Mouse (Mus musculus): ENCODE results near the gene B4galt3. TPM values are rescaled to one million over a fixed set of nuclear protein-coding genes. Genes with fewer than 3 reads are reported as not detected.

B4galt3 gene
- total and polyA plus RNA-seq, 2 experiments from 2014 or later: 28.9 to 34.3 TPM

GRCm38 (mm10) chr1:171251594-171252324 is 18.4 kb upstream of the B4galt3 start:
- Histone ChIP-seq H3K27me3 (ENCODE audit: control insufficient read depth, insufficient read depth, low read length) (no peaks in the 10 kb centered on the region), H3K4me1 (ENCODE audit: control insufficient read depth, insufficient read depth) (peaks cover 12% of the 10 kb centered on the region), H3K9ac (replicated peaks; ENCODE audit: low read depth, low read length) (peak overlapping the region; percentile 53), H3K27ac (ENCODE audit: low read depth) (peak overlapping the region; percentile 93), H3K4me2 (ENCODE audit: low read depth, low read length) (peak overlapping the region; percentile 65), H3K9me3 (replicated peaks; ENCODE audit: control insufficient read depth, low read length) (no peaks in the 10 kb centered on the region), H3K36me3 (replicated peaks; ENCODE audit: control insufficient read depth, insufficient read depth, low read length) (peaks cover 5% of the 10 kb centered on the region; the same call in 1 of the 2 replicates), H3K4me3 (ENCODE audit: low read depth, low read length) (peak overlapping the region; percentile 50)
- no peak for DNase-seq (ENCODE audit: low spot score)
- no peak for ATAC-seq (ENCODE audit: insufficient read depth, low read depth)
- no peak for TF ChIP-seq CTCF (IDR thresholded peaks at IDR 0.05; ENCODE audit: low read depth)
- no peak for TF ChIP-seq EP300 (IDR thresholded peaks at IDR 0.05; ENCODE audit: low read depth)
- 26% methylated on average over 13 of the region's 13 CpGs for WGBS

DNA sequence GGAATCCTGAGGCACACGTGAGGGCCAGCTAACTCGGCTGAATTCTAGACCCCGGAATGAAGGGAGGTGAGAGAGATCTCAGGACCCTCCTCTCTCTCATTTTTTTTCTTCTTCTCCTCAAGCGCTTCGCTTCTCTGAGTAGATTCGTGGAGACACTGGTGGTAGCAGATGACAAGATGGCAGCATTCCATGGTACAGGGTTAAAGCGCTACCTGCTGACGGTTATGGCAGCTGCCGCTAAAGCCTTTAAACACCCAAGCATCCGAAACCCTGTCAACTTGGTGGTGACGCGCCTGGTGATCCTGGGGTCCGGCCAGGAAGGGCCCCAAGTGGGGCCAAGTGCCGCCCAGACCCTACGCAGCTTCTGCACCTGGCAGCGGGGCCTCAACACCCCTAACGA is 17.7 kb upstream of the B4galt3 start:
- TF ChIP-seq EP300 (IDR thresholded peaks at IDR 0.05; ENCODE audit: low read depth): no peak
- TF ChIP-seq CTCF (IDR thresholded peaks at IDR 0.05; ENCODE audit: low read depth): no peak
- H3K4me1 ChIP-seq (ENCODE audit: control insufficient read depth, insufficient read depth): peaks cover 11% of the 10 kb centered on the region
- WGBS: 55% methylated on average over 17 of the region's 17 CpGs
- ATAC-seq (ENCODE audit: insufficient read depth, low read depth): no peak
- H3K27me3 ChIP-seq (ENCODE audit: control insufficient read depth, insufficient read depth, low read length): no peaks in the 10 kb centered on the region
- peak overlapping the region; percentile 93 for H3K27ac ChIP-seq (ENCODE audit: low read depth)
- H3K4me3 ChIP-seq (ENCODE audit: low read depth, low read length): peak overlapping the region; percentile 50; the same call in 1 of the 2 replicates
- H3K9me3 ChIP-seq (replicated peaks; ENCODE audit: control insufficient read depth, low read length): no peaks in the 10 kb centered on the region
- H3K4me2 ChIP-seq (ENCODE audit: low read depth, low read length): peak overlapping the region; percentile 65
- H3K36me3 ChIP-seq (replicated peaks; ENCODE audit: control insufficient read depth, insufficient read depth, low read length): peaks cover 5% of the 10 kb centered on the region
- peak overlapping the region; percentile 53; the same call in 1 of the 2 replicates for H3K9ac ChIP-seq (replicated peaks; ENCODE audit: low read depth, low read length)
- no peak for DNase-seq (ENCODE audit: low spot score)

- no peaks in the 10 kb centered on the region for H3K9me3 ChIP-seq (replicated peaks; ENCODE audit: control insufficient read depth, low read length)
- DNase-seq (ENCODE audit: low spot score): no peak
- no peak overlapping the region for H3K27ac ChIP-seq (ENCODE audit: low read depth)
- peaks cover 5% of the 10 kb centered on the region for H3K36me3 ChIP-seq (replicated peaks; ENCODE audit: control insufficient read depth, insufficient read depth, low read length)
- H3K4me1 ChIP-seq (ENCODE audit: control insufficient read depth, insufficient read depth): no peaks in the 10 kb centered on the region; the same call in 1 of the 2 replicates
- WGBS: 86% methylated on average over 24 of the region's 24 CpGs
- no peak overlapping the region for H3K4me3 ChIP-seq (ENCODE audit: low read depth, low read length)
- no peak overlapping the region for H3K9ac ChIP-seq (replicated peaks; ENCODE audit: low read depth, low read length)
- TF ChIP-seq EP300 (IDR thresholded peaks at IDR 0.05; ENCODE audit: low read depth) (no peak), CTCF (IDR thresholded peaks at IDR 0.05; ENCODE audit: low read depth) (no peak)
- H3K27me3 ChIP-seq (ENCODE audit: control insufficient read depth, insufficient read depth, low read length): no peaks in the 10 kb centered on the region
- ATAC-seq (ENCODE audit: insufficient read depth, low read depth): no peak
- no peak overlapping the region for H3K4me2 ChIP-seq (ENCODE audit: low read depth, low read length)
Observed at GRCm38 (mm10) chr1:171256095-171256818, 13.9 kb upstream of the B4galt3 start.

GRCm38 (mm10) chr1:171256937-171257548 is 13.1 kb upstream of the B4galt3 start:
- Histone ChIP-seq H3K27me3 (ENCODE audit: control insufficient read depth, insufficient read depth, low read length) (no peaks in the 10 kb centered on the region), H3K4me1 (ENCODE audit: control insufficient read depth, insufficient read depth) (peaks cover 3% of the 10 kb centered on the region), H3K4me2 (ENCODE audit: low read depth, low read length) (no peak overlapping the region), H3K27ac (ENCODE audit: low read depth) (no peak overlapping the region; the same call in 1 of the 2 replicates), H3K9me3 (replicated peaks; ENCODE audit: control insufficient read depth, low read length) (no peaks in the 10 kb centered on the region), H3K9ac (replicated peaks; ENCODE audit: low read depth, low read length) (no peak overlapping the region), H3K4me3 (ENCODE audit: low read depth, low read length) (no peak overlapping the region), H3K36me3 (replicated peaks; ENCODE audit: control insufficient read depth, insufficient read depth, low read length) (peaks cover 5% of the 10 kb centered on the region)
- ATAC-seq (ENCODE audit: insufficient read depth, low read depth) (peak; percentile 16; the same call in 1 of the 2 replicates), DNase-seq (ENCODE audit: low spot score) (peak; percentile 66)
- WGBS: 54% methylated on average over 15 of the region's 15 CpGs
- TF ChIP-seq EP300 (IDR thresholded peaks at IDR 0.05; ENCODE audit: low read depth) (no peak), CTCF (IDR thresholded peaks at IDR 0.05; ENCODE audit: low read depth) (peak; percentile 81)

GRCm38 (mm10) chr1:171257781-171258180 is 12.3 kb upstream of the B4galt3 start:
- Histone ChIP-seq H3K9ac (replicated peaks; ENCODE audit: low read depth, low read length) (no peak overlapping the region), H3K27ac (ENCODE audit: low read depth) (no peak overlapping the region), H3K36me3 (replicated peaks; ENCODE audit: control insufficient read depth, insufficient read depth, low read length) (peaks cover 5% of the 10 kb centered on the region), H3K27me3 (ENCODE audit: control insufficient read depth, insufficient read depth, low read length) (no peaks in the 10 kb centered on the region), H3K4me3 (ENCODE audit: low read depth, low read length) (no peak overlapping the region), H3K4me2 (ENCODE audit: low read depth, low read length) (no peak overlapping the region), H3K9me3 (replicated peaks; ENCODE audit: control insufficient read depth, low read length) (no peaks in the 10 kb centered on the region), H3K4me1 (ENCODE audit: control insufficient read depth, insufficient read depth) (peaks cover 9% of the 10 kb centered on the region)
- no peak for ATAC-seq (ENCODE audit: insufficient read depth, low read depth)
- TF ChIP-seq CTCF (IDR thresholded peaks at IDR 0.05; ENCODE audit: low read depth) (no peak), EP300 (IDR thresholded peaks at IDR 0.05; ENCODE audit: low read depth) (no peak)
- DNase-seq (ENCODE audit: low spot score): no peak
- 79% methylated on average over 9 of the region's 9 CpGs for WGBS
